Mouse (Mus musculus): ENCODE measurements around the gene Pms2. TPM values are rescaled to one million over a fixed set of nuclear protein-coding genes. Genes with fewer than 3 reads are reported as not detected.

The Pms2 gene
- polyA plus RNA-seq (2014; fragmentation: Illumina TruSeq; extraction: RNeasy Lipid Tissue Mini Kit (QIAGEN cat#74804); ENCODE audit: low read depth, low replicate concordance), result 11.5 TPM

GRCm38 (mm10) chr5:143909417-143910400 is at the start of gene Pms2, which contains the start of gene Aimp2:
Pms2 (plus strand) TSS chr5:143909964.
Aimp2 (minus strand) TSS chr5:143909847.

GRCm38 (mm10) chr5:143897635-143898330 is 12.0 kb upstream of the Pms2 start, which contains the start of gene Ankrd61:
Ankrd61 (minus strand) TSS chr5:143897685.

GRCm38 (mm10) chr5:143927875-143928274 is 18.1 kb downstream of the Pms2 start, which contains the start of gene Gm42421:
Gm42421 (plus strand) TSS chr5:143928175.

GRCm38 (mm10) chr5:143932831-143933230 is 23.1 kb downstream of the Pms2 start, which contains the start of gene Rsph10b:
Rsph10b (plus strand) TSS chr5:143933035.

Other genes with a start within 250 kb of the Pms2 start
- 62.0 TPM for gene Usp42, start 177.7 kb upstream of the Pms2 start, polyA plus RNA-seq (2014; fragmentation: Illumina TruSeq; extraction: RNeasy Lipid Tissue Mini Kit (QIAGEN cat#74804); ENCODE audit: low read depth, low replicate concordance)
- gene Eif2ak1, start 92.2 kb upstream of the Pms2 start, polyA plus RNA-seq (2014; fragmentation: Illumina TruSeq; extraction: RNeasy Lipid Tissue Mini Kit (QIAGEN cat#74804); ENCODE audit: low read depth, low replicate concordance), result 32.8 TPM
- gene Ankrd61, start 12.3 kb upstream of the Pms2 start, polyA plus RNA-seq (2014; fragmentation: Illumina TruSeq; extraction: RNeasy Lipid Tissue Mini Kit (QIAGEN cat#74804); ENCODE audit: low read depth, low replicate concordance), result 166 TPM
- gene Aimp2, start 117 bp upstream of the Pms2 start, polyA plus RNA-seq (2014; fragmentation: Illumina TruSeq; extraction: RNeasy Lipid Tissue Mini Kit (QIAGEN cat#74804); ENCODE audit: low read depth, low replicate concordance), result 11.7 TPM
- gene Gm42421, start 18.2 kb downstream of the Pms2 start, polyA plus RNA-seq (2014; fragmentation: Illumina TruSeq; extraction: RNeasy Lipid Tissue Mini Kit (QIAGEN cat#74804); ENCODE audit: low read depth, low replicate concordance), result 6.0 TPM
- gene Rsph10b, start 23.1 kb downstream of the Pms2 start, polyA plus RNA-seq (2014; fragmentation: Illumina TruSeq; extraction: RNeasy Lipid Tissue Mini Kit (QIAGEN cat#74804); ENCODE audit: low read depth, low replicate concordance), result 111 TPM
- gene Ccz1, start 104.9 kb downstream of the Pms2 start, polyA plus RNA-seq (2014; fragmentation: Illumina TruSeq; extraction: RNeasy Lipid Tissue Mini Kit (QIAGEN cat#74804); ENCODE audit: low read depth, low replicate concordance), result 131 TPM
- gene Ocm, start 116.7 kb downstream of the Pms2 start, polyA plus RNA-seq (2014; fragmentation: Illumina TruSeq; extraction: RNeasy Lipid Tissue Mini Kit (QIAGEN cat#74804); ENCODE audit: low read depth, low replicate concordance), result not detected
- gene Lmtk2, start 190.5 kb downstream of the Pms2 start, polyA plus RNA-seq (2014; fragmentation: Illumina TruSeq; extraction: RNeasy Lipid Tissue Mini Kit (QIAGEN cat#74804); ENCODE audit: low read depth, low replicate concordance), result 6.8 TPM

All from testis, adult 10 weeks (tissue).